8 mouse cellular contexts compared by ENCODE assay signal in the genomic region with DNA sequence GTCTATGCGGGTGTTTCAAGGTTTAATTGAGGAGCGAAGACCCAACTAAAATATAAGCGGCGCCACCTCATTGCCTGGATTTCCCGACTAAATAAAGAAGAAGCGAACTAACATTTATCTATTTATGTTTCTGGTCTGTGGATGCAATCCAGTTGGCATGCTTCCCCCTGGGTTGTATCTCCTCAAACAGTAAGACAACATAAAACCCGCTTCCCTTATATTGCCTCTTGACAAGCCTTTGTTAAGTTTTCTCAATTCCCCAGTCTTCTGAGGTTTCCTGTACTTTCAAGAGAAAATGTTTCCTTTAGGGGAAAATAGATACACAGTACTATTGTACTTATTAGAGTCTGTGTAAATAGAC. TPM values are rescaled to one million over a fixed set of nuclear protein-coding genes. Genes with fewer than 3 reads are reported as not detected.
DNase-seq lines count a peak whose midpoint lies in the region; ATAC-seq and TF ChIP-seq lines count a peak whose summit lies in the region.

No protein-coding gene starts in this region.

- no peaks in the 10 kb centered on the region for H3K9me3 ChIP-seq in megakaryocyte, embryonic 14.5 days
- H3K9me3 ChIP-seq in hindbrain, postnatal 0 days (ENCODE audit: low read length) = no peaks in the 10 kb centered on the region

- peaks cover 5% of the 10 kb centered on the region; the same call in 1 of the 2 replicates for H3K4me1 ChIP-seq in cerebellum, adult 2 months (ENCODE audit: control insufficient read depth, insufficient read depth, low read length)
- H3K4me1 ChIP-seq in megakaryocyte, embryonic 14.5 days = peaks cover 43% of the 10 kb centered on the region
- H3K4me1 ChIP-seq in hindbrain, postnatal 0 days (ENCODE audit: insufficient read depth, low read length) = peaks cover 15% of the 10 kb centered on the region

- peak overlapping the region; percentile 88; the same call in 1 of the 2 replicates for H3K9ac ChIP-seq in hindbrain, postnatal 0 days (replicated peaks; ENCODE audit: low read length)

- H3ac ChIP-seq in myocyte (ENCODE audit: control insufficient read depth, insufficient read length) = peak overlapping the region; percentile 70

- ATAC-seq in megakaryocyte, adult 5-6 weeks (ENCODE audit: poor library complexity, severe bottlenecking) = no peak
- ATAC-seq in hindbrain, postnatal 0 days = no peak

- WGBS in cerebellum, adult 2 months = 48% methylated on average over 7 of the region's 7 CpGs
- WGBS in hindbrain, postnatal 0 days = 40% methylated on average over 7 of the region's 7 CpGs

- H3K4me3 ChIP-seq in cerebellum, adult 2 months (replicated peaks; ENCODE audit: insufficient read depth, low read depth, low read length) = peak overlapping the region; percentile 85
- peak overlapping the region; percentile 96 for H3K4me3 ChIP-seq in megakaryocyte, embryonic 14.5 days (replicated peaks)
- H3K4me3 ChIP-seq in hindbrain, postnatal 0 days (ENCODE audit: low read length) = peak overlapping the region; percentile 86
- peak overlapping the region; percentile 87 for H3K4me3 ChIP-seq in myocyte

- H3K4me2 ChIP-seq in hindbrain, postnatal 0 days (ENCODE audit: low read depth, low read length) = peak overlapping the region; percentile 92
- peak overlapping the region; percentile 98 for H3K4me2 ChIP-seq in myocyte (ENCODE audit: low read depth)

- TF ChIP-seq CTCF in cerebellum, adult 2 months (IDR thresholded peaks at IDR 0.05; ENCODE audit: borderline replicate concordance, insufficient read depth, low read depth, low read length) = no peak
- no peak for TF ChIP-seq CTCF in hindbrain, postnatal 0 days (IDR thresholded peaks at IDR 0.05; ENCODE audit: low read depth)

- H3K79me2 ChIP-seq in myocyte (ENCODE audit: control insufficient read depth, insufficient read depth) = peaks cover 65% of the 10 kb centered on the region

- 0 out of 2 replicates have a peak overlapping the region, but pooled peaks have one; percentile 70 for H3K27ac ChIP-seq in cerebellum, adult 2 months (ENCODE audit: insufficient read depth, low read length)
- peak overlapping the region; percentile 98 for H3K27ac ChIP-seq in hindbrain, postnatal 0 days

- H3K36me3 ChIP-seq in megakaryocyte, embryonic 14.5 days (replicated peaks; ENCODE audit: low read length) = peaks cover 36% of the 10 kb centered on the region
- H3K36me3 ChIP-seq in hindbrain, postnatal 0 days (ENCODE audit: insufficient read depth, low read length) = peaks cover under 1% of the 10 kb centered on the region; the same call in 1 of the 2 replicates
- peaks cover 24% of the 10 kb centered on the region for H3K36me3 ChIP-seq in myocyte (ENCODE audit: control insufficient read depth, insufficient read depth)

- H3K27me3 ChIP-seq in cerebellum, adult 2 months (ENCODE audit: control insufficient read depth, insufficient read depth, low read length) = no peaks in the 10 kb centered on the region
- H3K27me3 ChIP-seq in megakaryocyte, embryonic 14.5 days (replicated peaks) = no peaks in the 10 kb centered on the region
- H3K27me3 ChIP-seq in hindbrain, postnatal 0 days (ENCODE audit: insufficient read depth, low read length) = no peaks in the 10 kb centered on the region
- H3K27me3 ChIP-seq in myocyte (ENCODE audit: control insufficient read depth, insufficient read depth, insufficient read length) = no peaks in the 10 kb centered on the region

- no peak for TF ChIP-seq POLR2A in cerebellum, adult 2 months (IDR thresholded peaks at IDR 0.05; ENCODE audit: borderline replicate concordance, insufficient read depth, low read length)
- TF ChIP-seq POLR2A in myocyte (IDR thresholded peaks at IDR 0.05; ENCODE audit: insufficient read length, low read depth) = no peak

- no peak for DNase-seq in cerebellum, adult 2 months
- DNase-seq in cerebellum, adult 8-10 months = no peak
- no peak for DNase-seq in hindbrain, postnatal 0 days (ENCODE audit: low spot score)
- no peak for DNase-seq in spleen, postnatal 4 days (ENCODE audit: low spot score in 2 of 2)
- DNase-seq in left cerebral cortex, adult 18-20 months (ENCODE audit: low spot score in 2 of 2) = no peak

TF ChIP-seq in myocyte, 11 proteins besides CTCF, POLR2A, EP300 and RAD21:
- TF ChIP-seq TCF3 (IDR thresholded peaks at IDR 0.05; ENCODE audit: insufficient read length, low read depth) (no peak), SRF (IDR thresholded peaks at IDR 0.05; ENCODE audit: control insufficient read depth, insufficient read length, low read depth) (no peak), TCF12 (IDR thresholded peaks at IDR 0.05; ENCODE audit: insufficient read depth, poor library complexity, severe bottlenecking) (no peak), REST (IDR thresholded peaks at IDR 0.05; ENCODE audit: insufficient read depth, insufficient read length) (no peak), MYOG (IDR thresholded peaks at IDR 0.05; ENCODE audit: control insufficient read depth in 1 of 3, insufficient read depth in 1 of 3, insufficient read length in 2 of 3, low read depth in 2 of 3) (no peak), MAX (IDR thresholded peaks at IDR 0.05; ENCODE audit: low read depth) (no peak), USF1 (IDR thresholded peaks at IDR 0.05; ENCODE audit: low read depth) (no peak), MYOD1 (IDR thresholded peaks at IDR 0.05; ENCODE audit: control insufficient read depth in 1 of 3, insufficient read length in 2 of 3, low read depth in 2 of 3) (no peak), CEBPB (IDR thresholded peaks at IDR 0.05; ENCODE audit: insufficient read depth, poor library complexity, severe bottlenecking) (no peak), POLR2AphosphoS2 (IDR thresholded peaks at IDR 0.05; ENCODE audit: insufficient read length, low read depth) (no peak)

RNA-seq across cellular contexts. Expression of a gene that starts 0.8 kb away (rescaled TPM):
- 157 and 162 TPM in 2 replicates for polyA plus RNA-seq in cerebellum, adult 2 months (2012; rRNA removed)
- 9.4 and 35.6 TPM in 2 replicates for polyA plus RNA-seq in megakaryocyte, embryonic 14.5 days (2012; ENCODE audit: insufficient read depth, low replicate concordance)
- 147 and 148 TPM in 2 replicates for total RNA-seq in megakaryocyte, adult 5-6 weeks (2015)
- total RNA-seq in megakaryocyte, adult 5-6 weeks (2017) = 126 and 144 TPM in 2 replicates
- total RNA-seq in hindbrain, postnatal 0 days (2014; rRNA removed) = 91.8 and 101 TPM in 2 replicates
- polyA plus RNA-seq in hindbrain, postnatal 0 days (2015; fragmentation: Nextera tagmentation; extraction: Ambion mirVana) = 273 TPM in 2 replicates
- 220 TPM for polyA plus RNA-seq in myocyte (2012; fragmentation: generic; extraction: Trizol)
- total RNA-seq in left cerebral cortex, adult 18-20 months (2021) = 100 to 1,000 TPM; 133 to 136 TPM

RNA-seq across cellular contexts. Expression of a gene that starts 1.0 kb away (rescaled TPM):
- polyA plus RNA-seq in cerebellum, adult 2 months (2012; rRNA removed) = 58.2 and 68.7 TPM in 2 replicates
- 0.92 and 1.4 TPM in 2 replicates for polyA plus RNA-seq in megakaryocyte, embryonic 14.5 days (2012; ENCODE audit: insufficient read depth, low replicate concordance)
- 65.2 and 68.3 TPM in 2 replicates for total RNA-seq in megakaryocyte, adult 5-6 weeks (2015)
- total RNA-seq in megakaryocyte, adult 5-6 weeks (2017) = 42.1 and 50.2 TPM in 2 replicates
- 56.3 and 57.4 TPM in 2 replicates for total RNA-seq in hindbrain, postnatal 0 days (2014; rRNA removed)
- 40.6 and 42.8 TPM in 2 replicates for polyA plus RNA-seq in hindbrain, postnatal 0 days (2015; fragmentation: Nextera tagmentation; extraction: Ambion mirVana)
- 12.2 TPM for polyA plus RNA-seq in myocyte (2012; fragmentation: generic; extraction: Trizol)
- 10 to 100 TPM; 25.7 to 30.0 TPM for total RNA-seq in left cerebral cortex, adult 18-20 months (2021)

RNA-seq across cellular contexts. Expression of a gene that starts 28.4 kb away (rescaled TPM):
- 26.3 and 28.1 TPM in 2 replicates for polyA plus RNA-seq in cerebellum, adult 2 months (2012; rRNA removed)
- 33.3 and 52.6 TPM in 2 replicates for polyA plus RNA-seq in megakaryocyte, embryonic 14.5 days (2012; ENCODE audit: insufficient read depth, low replicate concordance)
- 33.8 and 35.0 TPM in 2 replicates for total RNA-seq in megakaryocyte, adult 5-6 weeks (2015)
- 30.7 and 48.8 TPM in 2 replicates for total RNA-seq in megakaryocyte, adult 5-6 weeks (2017)
- 51.5 and 68.4 TPM in 2 replicates for total RNA-seq in hindbrain, postnatal 0 days (2014; rRNA removed)
- polyA plus RNA-seq in hindbrain, postnatal 0 days (2015; fragmentation: Nextera tagmentation; extraction: Ambion mirVana) = 48.7 and 49.2 TPM in 2 replicates
- 43.4 TPM for polyA plus RNA-seq in myocyte (2012; fragmentation: generic; extraction: Trizol)
- 10 to 100 TPM; 17.6 to 22.0 TPM for total RNA-seq in left cerebral cortex, adult 18-20 months (2021)
